Mouse (Mus musculus) stomach, postnatal 0 days (tissue): ENCODE measurements around the gene Ank3. TPM values are rescaled to one million over a fixed set of nuclear protein-coding genes. Genes with fewer than 3 reads are reported as not detected.

Source experiments
- ATAC-seq: fragments of 200-750 bp; cut with Nextera tagmentation; 2 replicates; pipeline ENCODE4 v1.8.0; 2017; ENCODE audit not compliant: low FRiP score, low TSS enrichment
- DNase-seq: peaks from one replicate; pipeline ENCODE4 v3.0.0-alpha.2; 2016; ENCODE audit warnings: low spot score
- H3K27ac ChIP-seq: fragments of 300-500 bp; sonication (generic); replicated peaks from 2 replicates; pipeline ENCODE4 v1.5.1; 2014; ENCODE audit warnings: mild to moderate bottlenecking, control low read depth
- H3K27me3 ChIP-seq: fragments of 300-500 bp; sonication (generic); 2 replicates; pipeline ENCODE4 v1.6.1; 2014; ENCODE audit warnings: low read length; ENCODE audit not compliant: control insufficient read depth, insufficient read depth
- H3K36me3 ChIP-seq: fragments of 300-500 bp; sonication (generic); 2 replicates; pipeline ENCODE4 v1.6.1; 2014; ENCODE audit warnings: low read length, mixed read lengths; ENCODE audit not compliant: control insufficient read depth, insufficient read depth
- H3K4me1 ChIP-seq: fragments of 300-500 bp; sonication (generic); replicated peaks from 2 replicates; pipeline ENCODE4 v1.6.1; 2014; ENCODE audit warnings: antibody characterized with exemption; ENCODE audit not compliant: control insufficient read depth, insufficient read depth
- H3K4me2 ChIP-seq: fragments of 300-500 bp; sonication (generic); replicated peaks from 2 replicates; pipeline ENCODE4 v1.6.1; 2014; ENCODE audit warnings: low read depth, mild to moderate bottlenecking, control low read depth, moderate library complexity
- H3K4me3 ChIP-seq: fragments of 300-500 bp; sonication (generic); 2 replicates; pipeline ENCODE4 v1.5.1; 2014; ENCODE audit warnings: low read depth, low read length, control low read depth
- H3K9ac ChIP-seq: fragments of 300-500 bp; sonication (generic); 2 replicates; pipeline ENCODE4 v1.6.1; 2014; ENCODE audit warnings: mild to moderate bottlenecking, low read length, control low read depth, mixed read lengths
- H3K9me3 ChIP-seq: fragments of 300-500 bp; sonication (generic); 2 replicates; pipeline ENCODE4 v1.6.1; 2016; ENCODE audit warnings: low read length; ENCODE audit not compliant: control insufficient read depth
- CTCF ChIP-seq: IDR thresholded peaks from 2 replicates; pipeline ENCODE4 v1.5.1; 2016; ENCODE audit warnings: antibody characterized with exemption, low read depth, mild to moderate bottlenecking, moderate library complexity
- EP300 ChIP-seq: optimal IDR thresholded peaks from 2 replicates; pipeline ENCODE3; 2016; ENCODE audit warnings: antibody characterized with exemption
- WGBS: fragments of 180-500 bp; shearing (Covaris S2); extraction: QIAGEN DNeasy Blood & Tissue Kit; methylation state at CpG from one replicate; pipeline ENCODE4 v1.1.7; 2014; 5-methylcytosine and 5-hydroxymethylcytosine counted together
- polyA plus RNA-seq: library from polyadenylated mRNA; unstranded; fragments of >200 nt; fragmentation: Nextera tagmentation; extraction: Ambion mirVana; gene quantifications from 2 replicates; pipeline ENCODE4 v1.2.1, GENCODE M21; 2015

Ank3 gene
- polyA plus RNA-seq, 1 experiment from 2014 or later = 16.0 TPM

DNA sequence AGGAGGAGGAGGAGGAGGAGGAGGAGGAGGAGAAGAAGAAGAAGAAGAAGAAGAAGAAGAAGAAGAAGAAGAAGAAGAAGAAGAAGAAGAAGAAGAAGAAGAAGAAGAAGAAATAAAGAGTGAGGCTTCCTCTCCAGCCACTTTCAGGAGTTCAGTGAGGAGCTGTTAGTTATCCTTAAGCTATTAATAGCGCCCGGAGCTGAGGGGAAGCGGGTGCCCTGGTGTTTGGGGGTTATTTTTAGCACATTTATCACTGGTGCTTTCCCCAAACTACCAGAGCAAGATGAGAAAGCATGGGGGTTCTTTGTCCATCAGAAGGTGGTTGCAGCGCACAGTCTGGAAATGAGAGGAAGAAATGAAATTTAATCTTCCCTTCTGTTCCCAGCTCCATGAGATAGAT lies 166.5 kb downstream of the Ank3 start:
- no peak for ATAC-seq
- WGBS = 61% methylated on average over 4 of the region's 4 CpGs

GRCm38 (mm10) chr10:69568976-69569375 lies 170.4 kb downstream of the Ank3 start:
- Histone ChIP-seq H3K36me3 (no peaks in the 10 kb centered on the region), H3K27me3 (no peaks in the 10 kb centered on the region), H3K4me3 (no peak overlapping the region), H3K27ac (no peak overlapping the region), H3K4me2 (no peak overlapping the region), H3K9ac (no peak overlapping the region), H3K9me3 (no peaks in the 10 kb centered on the region), H3K4me1 (no peaks in the 10 kb centered on the region; the same call in 1 of the 2 replicates)
- DNase-seq (no peak), ATAC-seq (no peak)
- 87% methylated on average over 5 of the region's 5 CpGs for WGBS
- no peak for TF ChIP-seq CTCF
- TF ChIP-seq EP300 = no peak

More for the DNA sequence above, 166.5 kb downstream of the Ank3 start:
- DNase-seq = no peak
- Histone ChIP-seq H3K27ac (no peak overlapping the region), H3K4me1 (no peaks in the 10 kb centered on the region), H3K4me3 (no peak overlapping the region), H3K9ac (no peak overlapping the region), H3K4me2 (no peak overlapping the region), H3K36me3 (no peaks in the 10 kb centered on the region), H3K9me3 (no peaks in the 10 kb centered on the region), H3K27me3 (no peaks in the 10 kb centered on the region)
- TF ChIP-seq EP300 (no peak), CTCF (no peak)

- Histone ChIP-seq H3K36me3 (no peaks in the 10 kb centered on the region), H3K4me3 (no peak overlapping the region), H3K4me2 (no peak overlapping the region), H3K4me1 (no peaks in the 10 kb centered on the region; the same call in 1 of the 2 replicates), H3K9ac (no peak overlapping the region), H3K27me3 (no peaks in the 10 kb centered on the region), H3K9me3 (no peaks in the 10 kb centered on the region), H3K27ac (no peak overlapping the region)
- WGBS = 61% methylated on average over 8 of the region's 8 CpGs
- TF ChIP-seq EP300 (no peak), CTCF (no peak)
- ATAC-seq (no peak), DNase-seq (no peak)
Observed at GRCm38 (mm10) chr10:69569740-69570139, 171.2 kb downstream of the Ank3 start.

GRCm38 (mm10) chr10:69570466-69571288 lies 172.1 kb downstream of the Ank3 start:
- ATAC-seq = peak; percentile 76
- H3K9ac ChIP-seq = no peak overlapping the region; the same call in 1 of the 2 replicates

GRCm38 (mm10) chr10:69571422-69571821 lies 172.8 kb downstream of the Ank3 start:
- Histone ChIP-seq H3K4me1 (no peaks in the 10 kb centered on the region; the same call in 1 of the 2 replicates), H3K4me3 (peak overlapping the region; percentile 39), H3K36me3 (no peaks in the 10 kb centered on the region), H3K4me2 (peak overlapping the region; percentile 66), H3K9me3 (no peaks in the 10 kb centered on the region), H3K9ac (peak overlapping the region; percentile 18; the same call in 1 of the 2 replicates), H3K27me3 (no peaks in the 10 kb centered on the region), H3K27ac (peak overlapping the region; percentile 58; the same call in 1 of the 2 replicates)
- peak; percentile 47 for DNase-seq
- TF ChIP-seq CTCF = no peak
- TF ChIP-seq EP300 = no peak
- 1% methylated on average over 8 of the region's 8 CpGs for WGBS
- ATAC-seq = 0 out of 2 replicates have a peak, but pooled peaks have one; percentile 27

More at GRCm38 (mm10) chr10:69570466-69571288, 172.1 kb downstream of the Ank3 start:
- TF ChIP-seq EP300 = no peak
- no peak for TF ChIP-seq CTCF
- no peaks in the 10 kb centered on the region for H3K36me3 ChIP-seq
- H3K27ac ChIP-seq = peak overlapping the region; percentile 58; the same call in 1 of the 2 replicates
- peak; percentile 84 for DNase-seq
- peak overlapping the region; percentile 39 for H3K4me3 ChIP-seq
- 33% methylated on average over 18 of the region's 18 CpGs for WGBS
- H3K9me3 ChIP-seq = no peaks in the 10 kb centered on the region
- H3K4me2 ChIP-seq = peak overlapping the region; percentile 66
- H3K27me3 ChIP-seq = no peaks in the 10 kb centered on the region
- no peaks in the 10 kb centered on the region; the same call in 1 of the 2 replicates for H3K4me1 ChIP-seq

DNA sequence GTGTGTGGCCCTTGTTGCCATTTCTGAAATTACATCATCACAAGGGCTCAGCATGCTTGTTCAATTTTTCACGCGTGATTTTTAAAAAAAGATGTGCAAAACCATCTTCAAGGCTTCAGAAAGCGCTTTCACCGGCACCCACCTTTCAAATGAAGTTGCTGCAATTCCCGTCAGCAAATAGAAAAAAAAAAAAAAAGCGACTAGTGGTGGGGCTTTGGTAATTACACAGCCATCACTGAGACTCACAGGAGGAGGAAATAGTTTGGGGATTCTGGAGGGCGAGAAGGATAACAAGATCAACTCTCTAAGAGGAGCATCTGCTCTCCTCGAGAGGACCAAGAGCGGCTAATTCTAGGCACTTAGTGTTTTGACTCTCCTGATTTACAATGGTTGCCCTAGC lies 173.4 kb downstream of the Ank3 start:
- Histone ChIP-seq H3K4me1 (no peaks in the 10 kb centered on the region; the same call in 1 of the 2 replicates), H3K9me3 (no peaks in the 10 kb centered on the region), H3K36me3 (no peaks in the 10 kb centered on the region), H3K27ac (no peak overlapping the region), H3K9ac (no peak overlapping the region), H3K4me2 (peak overlapping the region; percentile 66), H3K4me3 (peak overlapping the region; percentile 39), H3K27me3 (no peaks in the 10 kb centered on the region)
- DNase-seq = no peak
- TF ChIP-seq CTCF (no peak), EP300 (no peak)
- ATAC-seq = no peak
- 12% methylated on average over 9 of the region's 9 CpGs for WGBS
